Mouse (Mus musculus): ENCODE measurements around the gene Tmem9b.

Tmem9b gene

DNA sequence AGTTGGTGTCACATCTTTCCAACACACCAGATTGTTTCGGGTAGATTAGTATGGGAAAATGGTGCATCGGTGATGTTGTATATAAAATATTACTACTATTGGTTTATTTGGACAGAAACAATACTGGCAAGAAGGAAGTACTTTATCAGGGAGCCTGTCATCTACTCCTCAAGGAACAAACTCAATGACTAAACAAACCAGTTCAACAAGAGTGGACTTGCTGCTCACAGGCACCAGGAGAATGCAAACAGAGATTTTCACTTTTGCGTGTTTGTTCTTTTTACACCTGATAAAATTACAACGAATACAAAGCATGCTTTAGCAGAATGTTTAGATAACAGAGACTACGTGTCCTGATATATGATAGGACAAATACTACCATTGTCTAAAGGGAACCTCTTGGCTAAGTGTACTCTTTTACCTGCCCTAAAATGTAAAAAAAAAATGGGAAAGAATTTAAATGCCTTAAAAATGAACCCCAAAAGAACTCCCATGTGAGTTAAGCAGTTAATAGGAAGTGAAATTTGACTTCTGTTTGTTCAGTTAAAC, 12.8 kb downstream of the Tmem9b start:
- DNase-seq (ENCODE audit: low read depth, low spot score) = no peak

DNA sequence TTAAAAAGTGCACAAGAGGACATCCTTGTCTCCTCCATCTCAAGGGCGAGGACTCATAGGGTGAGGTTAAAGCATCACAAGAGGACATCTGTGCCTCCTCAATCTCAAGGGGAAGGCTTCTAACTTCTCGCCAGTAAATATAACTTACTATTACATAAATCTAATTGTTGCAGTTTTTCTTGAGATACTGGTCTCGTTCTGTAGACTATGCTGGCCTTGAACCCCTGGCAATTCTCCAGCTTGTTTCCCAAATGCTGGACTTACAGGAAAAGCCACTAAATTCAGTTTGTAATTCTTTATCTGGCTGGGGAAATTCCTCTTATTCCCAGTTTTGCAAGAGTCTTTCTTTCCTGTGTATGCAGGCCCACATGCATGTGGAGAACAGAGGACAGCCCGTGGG, 17.9 kb downstream of the Tmem9b start:
- no peak for DNase-seq (ENCODE audit: low read depth, low spot score)

DNA sequence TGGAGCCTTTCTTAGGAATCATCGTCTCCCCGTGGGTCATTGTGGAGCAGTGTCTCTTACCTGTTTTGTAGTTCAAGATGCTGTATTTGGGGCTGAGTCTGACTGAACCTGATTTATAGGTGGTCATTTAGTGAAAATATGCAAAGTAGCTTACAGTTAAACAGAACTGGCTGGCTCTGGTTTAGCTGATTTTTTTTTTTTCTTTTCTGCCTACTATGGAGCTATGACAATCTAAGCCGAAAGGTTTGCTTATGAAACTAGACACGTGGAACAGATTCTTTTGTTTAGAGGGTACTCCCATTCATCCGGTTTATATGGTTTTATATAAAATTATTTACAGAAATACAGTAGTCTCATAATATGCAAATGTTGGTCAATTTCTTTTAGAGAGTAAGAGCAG, 21.0 kb downstream of the Tmem9b start, which contains the start of gene Ascl3:
Ascl3 (minus strand) TSS at position 101 of the 400 bp plus-strand sequence.
- no peak for DNase-seq (ENCODE audit: low read depth, low spot score)

DNA sequence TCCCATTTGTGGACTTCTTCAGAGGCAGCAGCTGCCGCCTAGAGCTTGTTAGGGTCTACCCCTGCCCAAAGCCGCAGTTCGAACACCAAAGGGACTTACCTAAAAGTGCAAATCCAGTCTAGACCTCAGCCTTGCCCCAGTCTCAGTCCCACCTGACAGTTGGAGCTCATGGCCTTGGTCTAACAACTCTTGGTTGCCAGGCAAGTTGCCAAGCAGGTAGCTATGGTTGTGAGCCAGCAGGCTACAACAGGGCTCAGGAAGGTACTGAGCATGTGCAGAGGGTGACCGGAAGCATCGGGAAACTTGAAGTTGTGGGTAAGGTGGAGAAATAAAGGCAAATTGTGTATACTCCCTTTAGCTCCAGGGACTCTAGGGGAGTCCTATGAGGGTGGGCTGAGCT, 29.0 kb downstream of the Tmem9b start, which contains the start of gene BC051019:
BC051019 (minus strand) TSS at position 154 of the 400 bp plus-strand sequence.
- DNase-seq (ENCODE audit: low read depth, low spot score) = no peak

DNA sequence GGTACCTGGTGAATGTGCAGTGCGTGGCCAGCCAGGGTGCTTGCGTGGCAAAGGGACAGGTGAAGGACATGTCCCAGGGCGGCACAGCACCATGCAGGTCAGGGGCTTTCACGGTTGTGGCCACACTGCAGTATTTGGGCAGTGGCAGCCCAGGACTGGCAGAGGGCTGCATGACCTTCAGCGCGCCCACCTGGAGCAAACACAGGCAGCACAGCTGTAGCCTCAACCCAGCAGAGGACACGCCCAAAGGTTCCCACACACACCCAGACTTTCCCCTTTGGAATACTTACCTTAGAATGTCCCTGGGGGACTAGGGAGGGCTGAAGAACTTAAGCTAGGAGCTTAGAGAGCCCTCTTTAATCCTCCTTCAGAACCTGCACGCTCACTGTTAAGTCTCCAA, 29.6 kb downstream of the Tmem9b start:
- DNase-seq (ENCODE audit: low read depth, low spot score) = no peak

DNA sequence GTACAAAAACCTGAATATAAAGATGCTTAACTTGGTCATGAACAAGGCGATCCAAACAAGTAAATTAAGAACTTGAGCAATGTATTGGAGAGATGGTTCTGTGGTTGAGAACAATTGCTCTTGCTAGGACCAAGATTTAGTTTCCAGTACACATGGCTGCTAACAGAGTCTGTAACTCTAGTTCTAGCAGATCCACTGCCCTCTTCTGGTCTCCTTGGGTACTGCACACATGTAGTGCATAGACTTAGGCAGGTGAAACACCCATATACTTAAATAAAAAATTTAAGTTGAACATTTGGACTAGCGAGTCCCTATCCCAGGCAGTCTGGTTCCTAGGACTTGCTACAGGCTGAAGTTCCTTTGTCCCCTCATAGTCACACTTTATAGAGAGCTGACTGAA, 30.1 kb downstream of the Tmem9b start:
- DNase-seq (ENCODE audit: low read depth, low spot score) = no peak

DNA sequence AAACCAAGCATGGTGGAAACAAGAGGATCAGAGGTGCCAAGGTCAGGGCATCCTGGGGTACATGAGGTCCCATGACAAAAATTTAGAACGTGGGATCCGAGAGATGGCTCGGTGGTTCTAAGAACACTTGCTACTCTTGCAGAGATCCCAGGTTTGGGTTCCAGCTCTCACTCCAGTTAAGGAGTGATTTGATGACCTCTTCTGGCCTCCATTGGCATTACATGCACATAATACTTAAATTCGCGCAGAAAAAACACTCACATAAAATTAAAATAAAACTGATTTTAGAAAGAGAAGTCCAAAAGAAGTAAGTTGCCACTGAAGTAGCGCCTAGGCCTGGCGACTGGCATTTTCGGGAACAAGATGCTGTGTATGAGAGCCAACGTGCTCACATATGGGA, 33.4 kb downstream of the Tmem9b start:
- DNase-seq (ENCODE audit: low read depth, low spot score) = no peak

DNA sequence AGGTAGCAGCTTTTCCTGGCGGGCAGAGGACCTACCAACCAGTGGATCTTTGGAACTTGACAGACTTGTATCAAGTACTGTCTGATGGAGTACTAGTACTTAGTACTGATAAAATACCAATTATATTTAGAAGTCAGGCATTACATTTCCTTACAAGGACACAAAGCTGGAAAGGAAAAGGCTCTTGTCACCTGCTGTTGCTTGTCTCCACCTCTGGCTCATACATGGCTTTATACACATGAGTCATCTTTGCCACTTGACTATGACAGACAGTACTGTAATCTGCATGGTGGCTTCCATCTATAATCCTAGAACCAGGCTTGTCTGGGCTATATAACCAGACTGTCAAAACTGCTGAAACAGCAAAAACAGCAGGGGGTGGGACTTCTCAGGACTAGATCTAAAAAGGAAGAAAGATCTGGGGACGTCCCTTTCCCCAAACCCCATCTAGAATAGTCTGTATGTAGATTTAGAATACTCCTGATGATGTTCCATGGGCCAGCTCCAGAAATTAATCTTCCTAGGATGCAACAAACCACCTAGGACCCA, 39.2 kb downstream of the Tmem9b start:
- DNase-seq (ENCODE audit: low read depth, low spot score) = no peak

DNA sequence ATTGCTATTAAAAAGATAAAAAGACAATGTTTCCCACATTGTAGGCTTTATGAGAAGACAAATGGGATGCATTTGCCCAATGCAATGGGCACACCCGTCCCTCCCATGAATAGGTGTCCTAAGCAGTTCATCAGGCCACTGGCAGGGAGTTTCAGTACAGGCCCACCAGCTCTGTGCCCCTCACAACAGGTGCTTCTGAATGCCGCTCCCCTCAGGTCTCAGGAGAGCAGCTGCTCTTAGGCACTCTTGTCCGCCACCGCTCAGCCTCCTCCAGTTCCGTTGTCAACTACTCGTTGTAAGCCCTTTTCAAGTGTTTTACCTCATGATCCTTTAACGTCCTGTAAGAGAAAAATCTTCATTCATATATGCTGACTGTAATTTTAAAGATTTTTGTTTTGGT, 40.5 kb downstream of the Tmem9b start:
- no peak for DNase-seq (ENCODE audit: low read depth, low spot score)

DNA sequence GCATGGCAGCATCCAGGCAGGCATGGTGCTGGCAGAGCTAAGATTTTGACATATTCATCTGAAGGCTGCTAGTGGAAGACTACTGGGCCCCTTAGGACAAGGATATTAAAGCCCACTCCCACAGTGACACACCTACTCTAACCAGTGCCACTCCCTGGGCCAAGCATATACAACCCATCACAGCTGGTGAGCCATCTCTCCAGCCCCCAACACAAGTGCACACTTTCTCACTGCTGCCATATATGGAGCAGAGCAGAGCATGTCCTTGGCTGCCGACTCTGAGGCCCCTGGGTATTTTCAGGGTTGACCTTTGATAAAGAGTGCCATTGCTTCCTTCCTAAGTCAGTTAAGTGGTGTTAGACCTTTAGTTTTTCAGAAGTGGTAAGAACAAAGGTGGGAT, 42.6 kb downstream of the Tmem9b start:
- no peak for DNase-seq (ENCODE audit: low read depth, low spot score)

DNA sequence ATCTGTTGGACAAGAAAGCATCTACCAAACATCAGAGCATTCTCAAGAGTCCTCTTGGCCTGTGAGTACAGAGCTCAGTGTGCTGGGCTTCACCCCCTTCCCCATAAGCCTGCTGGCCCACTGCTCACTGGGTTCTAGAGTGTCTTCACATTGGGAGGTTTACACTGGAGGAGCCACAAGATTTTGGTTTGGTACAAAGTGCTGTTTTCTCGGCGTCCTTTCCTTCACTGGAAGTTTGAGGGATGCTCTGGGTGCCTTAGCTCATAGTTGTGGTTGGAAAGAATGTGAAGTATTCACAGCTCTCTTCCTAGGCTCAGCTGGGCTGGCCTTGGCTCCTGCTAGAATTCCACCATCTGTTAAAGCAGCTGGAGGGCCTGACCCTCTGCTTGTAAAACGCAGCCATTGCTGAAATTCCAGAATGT, 43.7 kb downstream of the Tmem9b start:
- no peak for DNase-seq (ENCODE audit: low read depth, low spot score)

DNA sequence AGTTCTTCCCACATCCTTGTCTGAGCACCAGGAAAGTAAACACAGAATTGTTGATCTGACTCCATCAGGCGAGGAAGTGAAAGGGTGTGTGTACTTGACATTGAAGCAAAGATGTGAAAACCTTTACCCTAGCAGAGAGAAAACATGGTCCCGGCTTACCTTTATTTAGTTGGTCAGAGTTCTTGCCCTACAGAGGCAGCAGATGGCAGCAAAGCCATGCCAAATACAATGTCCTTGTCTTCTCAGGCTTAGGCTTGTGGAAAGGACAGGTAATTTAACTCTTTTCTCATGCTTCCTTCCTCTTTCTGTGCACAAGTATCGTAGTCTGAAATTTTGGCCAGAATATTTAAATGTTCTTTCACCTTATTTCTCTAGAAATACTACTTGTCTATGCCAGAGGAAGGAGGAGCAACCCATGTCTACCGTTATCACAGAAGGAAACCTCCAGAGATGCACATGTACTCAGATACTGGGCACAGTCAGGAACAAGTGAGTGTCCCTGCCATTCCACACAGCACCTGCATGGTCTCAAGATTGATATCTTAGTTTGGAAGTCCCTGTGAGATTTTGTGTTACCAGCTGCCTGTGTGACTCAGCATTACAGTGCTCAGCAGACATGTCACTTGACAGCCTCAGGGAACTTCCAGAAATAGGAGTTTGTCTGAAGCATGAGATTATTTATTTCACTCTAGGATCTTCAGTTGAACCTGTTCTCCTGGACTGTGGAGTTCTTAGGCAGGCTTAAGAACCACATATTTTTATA, 45.5 kb downstream of the Tmem9b start:
- DNase-seq (ENCODE audit: low read depth, low spot score) = peak; percentile 52

DNA sequence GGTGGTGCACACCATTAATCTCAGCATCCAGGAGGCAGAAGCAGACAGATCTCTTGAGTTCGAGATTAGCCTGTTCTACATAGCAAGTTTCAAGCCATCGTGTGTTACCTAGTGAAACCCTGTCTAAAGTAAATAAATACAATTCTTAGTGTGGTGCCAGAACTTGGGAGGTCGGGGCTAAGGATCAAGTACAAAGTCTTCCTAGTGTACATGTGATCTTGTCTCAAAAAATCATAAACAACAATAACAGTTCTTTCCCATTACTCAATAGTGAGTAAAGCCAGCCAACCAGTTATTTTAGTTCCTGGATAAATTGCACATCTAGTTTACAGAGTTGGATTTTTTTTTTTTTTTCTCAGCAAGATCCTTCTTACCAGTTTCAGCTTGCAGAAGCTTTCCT, 48.2 kb downstream of the Tmem9b start:
- DNase-seq (ENCODE audit: low read depth, low spot score) = no peak

DNA sequence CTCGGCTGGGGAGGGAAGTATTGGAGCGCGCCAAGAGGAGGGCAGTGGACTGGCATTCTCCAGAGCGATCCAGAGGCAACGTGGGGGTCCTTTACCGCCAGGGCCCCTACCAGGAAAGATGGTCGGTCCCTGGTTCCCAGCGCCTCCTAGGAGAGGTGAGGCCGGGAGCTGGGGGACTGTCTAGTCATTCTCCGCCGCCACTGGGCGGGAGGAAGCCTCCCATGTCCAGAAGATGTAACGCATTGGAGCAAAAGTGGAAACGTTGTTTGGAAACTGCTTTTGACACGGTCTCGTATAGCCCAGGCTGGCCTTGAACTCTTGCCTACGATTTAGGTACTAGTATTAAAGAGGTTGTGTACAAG, 48.7 kb downstream of the Tmem9b start:
- no peak for DNase-seq (ENCODE audit: low read depth, low spot score)

DNA sequence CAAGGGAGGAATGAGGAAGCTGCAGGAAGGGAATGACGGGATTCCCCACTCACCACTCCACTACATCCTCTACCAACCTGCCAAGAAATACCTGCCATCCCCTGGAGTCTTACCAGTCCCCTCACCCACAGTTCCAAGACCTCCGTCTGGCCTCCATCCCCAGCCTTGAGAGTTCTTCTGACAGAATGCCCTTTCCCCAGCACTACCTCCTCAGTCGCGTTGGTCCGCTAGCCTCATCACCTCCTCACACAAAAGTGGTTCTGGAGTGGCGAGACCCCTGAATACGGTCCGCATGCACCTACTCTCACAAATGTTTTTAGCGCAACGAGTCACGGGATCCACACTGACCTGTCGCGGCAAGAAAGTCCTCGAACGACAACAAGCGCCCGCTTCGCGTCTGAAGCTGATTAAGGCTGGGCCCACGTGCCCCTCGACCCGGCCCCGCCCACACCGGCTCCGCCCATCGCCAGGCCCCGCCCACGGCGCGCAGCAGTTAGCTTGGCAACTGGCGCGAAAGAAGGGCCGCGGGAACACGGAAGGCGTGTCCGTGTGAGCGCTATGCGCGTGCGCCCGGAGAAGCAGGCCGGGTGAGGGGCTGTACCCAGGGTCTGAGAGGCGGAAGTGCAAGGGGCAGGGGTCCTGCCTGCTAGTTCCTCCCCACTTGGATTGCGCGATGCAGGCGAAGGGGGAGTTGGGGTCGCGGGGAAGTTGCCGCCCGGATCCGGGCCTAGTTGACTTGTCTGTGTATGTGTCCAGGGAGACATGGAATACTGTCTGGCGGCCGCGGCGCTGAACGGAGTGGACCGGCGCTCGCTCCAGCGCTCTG, 49.3 kb downstream of the Tmem9b start, which contains the start of the genes St5 and Akip1:
St5 (minus strand) TSS at position 416 of the 826 bp plus-strand sequence.
Akip1 (plus strand) TSS at position 501 of the 826 bp plus-strand sequence.
- peak; percentile 89 for DNase-seq (ENCODE audit: low read depth, low spot score)

DNA sequence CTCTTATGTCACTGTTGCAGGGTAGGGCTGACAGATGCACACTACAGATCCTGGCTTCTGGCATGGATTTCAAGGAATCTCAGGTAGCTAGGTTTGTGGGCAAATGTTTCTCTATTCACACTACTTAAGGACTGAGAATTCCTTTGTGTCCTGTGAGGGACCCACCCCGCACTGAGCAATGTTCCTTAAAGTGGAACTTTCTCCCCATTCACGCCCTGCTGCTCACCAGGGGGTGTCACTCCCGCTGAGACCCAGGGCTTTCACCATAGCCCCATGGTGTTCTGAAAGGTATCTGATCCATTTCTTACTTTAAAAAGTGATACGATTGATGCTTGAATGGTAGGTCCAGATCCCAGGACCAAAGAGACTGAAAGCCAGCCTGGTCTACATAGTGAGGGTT, 50.0 kb downstream of the Tmem9b start:
- no peak for DNase-seq (ENCODE audit: low read depth, low spot score)

DNA sequence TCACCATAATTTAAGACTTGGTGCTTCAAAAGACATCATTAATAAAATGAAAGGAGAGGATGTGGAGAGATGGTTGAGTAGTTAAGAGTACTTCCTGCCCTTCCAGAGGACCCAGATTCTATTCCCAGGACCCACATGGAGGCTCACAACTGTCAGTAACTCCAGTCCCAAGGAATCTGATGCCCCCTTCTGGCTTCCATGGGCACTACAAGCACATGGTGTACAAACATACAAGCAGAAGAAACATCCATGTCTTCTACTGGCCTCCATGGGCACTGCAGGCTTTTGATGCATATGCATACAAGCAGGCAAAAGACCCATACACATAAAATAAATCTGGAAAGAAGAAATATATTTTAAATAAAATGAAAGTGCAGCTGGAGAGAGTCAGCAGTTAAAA, 52.5 kb downstream of the Tmem9b start:
- no peak for DNase-seq (ENCODE audit: low read depth, low spot score)

DNA sequence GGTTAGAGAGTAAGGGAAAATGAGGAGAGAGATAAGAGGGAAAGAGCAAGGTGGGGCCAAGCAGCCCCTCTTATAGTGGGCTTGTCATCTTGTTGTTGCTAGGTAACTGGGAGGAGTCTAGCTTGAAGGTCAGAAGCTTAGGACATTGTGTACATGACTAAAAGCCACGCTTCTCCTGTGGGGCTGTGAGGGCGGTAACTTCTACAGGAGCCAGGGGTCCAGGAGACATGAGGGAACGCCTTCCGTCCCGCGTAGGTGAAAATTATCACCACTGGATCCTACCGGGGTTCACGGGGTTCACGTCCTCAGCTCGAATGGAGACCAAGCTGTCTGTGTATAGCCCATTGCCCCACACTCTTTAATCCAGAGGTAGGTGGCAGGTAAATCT, 57.3 kb downstream of the Tmem9b start:
- no peak for DNase-seq (ENCODE audit: low read depth, low spot score)

DNA sequence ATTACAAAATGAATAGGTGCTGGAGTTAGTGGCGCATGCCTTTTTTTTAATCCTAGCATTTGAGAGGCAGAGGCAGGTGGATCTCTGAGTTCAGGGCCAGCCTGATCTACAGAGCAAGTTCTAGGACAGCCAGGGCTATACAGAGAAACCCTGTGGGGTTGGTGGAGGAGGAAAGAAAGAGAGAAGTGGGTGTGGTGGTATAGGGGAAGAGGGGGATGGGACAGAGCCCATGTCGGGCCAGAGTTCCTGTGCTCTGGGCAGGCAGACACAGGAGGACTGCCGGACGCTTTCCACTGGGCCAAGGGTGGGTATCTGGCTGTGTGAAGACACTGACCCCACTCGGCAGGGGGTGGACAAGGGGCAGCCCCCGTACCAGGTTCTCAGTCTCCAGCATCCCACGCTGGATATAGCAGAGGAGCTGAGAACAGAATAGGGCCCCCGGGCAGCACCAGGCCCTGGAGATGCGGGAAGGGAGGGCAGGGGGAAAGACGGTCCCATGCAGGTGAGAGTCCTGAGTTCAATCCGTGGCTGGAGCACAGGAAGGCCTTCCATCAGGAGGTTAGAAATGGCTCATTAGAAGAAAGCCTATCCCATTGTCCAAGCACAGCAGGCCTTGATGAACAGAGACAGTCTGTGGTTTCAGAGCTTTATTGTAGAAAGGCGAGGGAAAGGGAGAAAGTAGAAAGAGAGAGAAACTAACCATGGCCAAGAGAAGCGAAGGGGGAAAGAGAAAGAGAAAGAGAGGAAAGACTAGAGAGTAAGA, 57.9 kb downstream of the Tmem9b start:
- DNase-seq (ENCODE audit: low read depth, low spot score) = no peak

DNA sequence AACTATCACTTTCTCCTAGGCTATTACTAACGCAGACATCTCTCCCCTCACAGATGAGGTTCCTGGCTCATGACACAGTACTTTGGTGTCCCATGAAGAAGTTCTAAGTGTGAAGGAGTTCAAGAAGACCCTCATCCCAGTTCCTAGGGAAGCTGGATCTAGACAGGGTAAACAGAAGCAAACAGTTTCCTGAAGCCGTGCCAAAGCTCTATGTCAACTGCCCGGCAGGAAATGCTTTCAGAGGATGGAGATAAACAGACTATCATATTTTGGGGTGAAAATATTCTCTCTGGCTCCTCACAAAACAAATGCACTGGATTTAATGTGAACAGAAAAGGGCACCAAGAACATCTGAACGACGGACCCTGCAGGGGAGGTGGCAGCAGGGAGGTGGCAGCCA, 61.7 kb downstream of the Tmem9b start:
- DNase-seq (ENCODE audit: low read depth, low spot score) = no peak

DNA sequence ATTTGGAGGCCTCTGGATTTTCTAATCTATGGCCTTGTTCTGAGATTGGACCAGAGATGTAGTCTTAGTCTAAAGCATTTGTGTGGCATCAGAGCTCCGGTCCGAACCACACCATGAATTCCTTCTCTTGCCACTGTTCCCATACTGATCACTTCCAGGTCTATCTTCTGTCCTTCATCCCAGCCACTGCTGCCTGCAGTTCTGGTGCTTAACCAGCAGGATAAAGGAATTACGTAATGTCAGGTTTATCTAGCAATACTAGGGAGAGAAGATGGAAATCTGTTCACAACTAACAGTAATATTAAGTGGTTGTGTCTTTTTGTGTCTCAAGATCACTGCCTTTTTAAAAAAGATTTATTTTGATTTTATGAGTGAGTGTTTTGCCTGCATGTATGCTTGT, 62.6 kb downstream of the Tmem9b start:
- no peak for DNase-seq (ENCODE audit: low read depth, low spot score)
